Mouse (Mus musculus): Measurements from ENCODE around the gene Hcls1.

DNA sequence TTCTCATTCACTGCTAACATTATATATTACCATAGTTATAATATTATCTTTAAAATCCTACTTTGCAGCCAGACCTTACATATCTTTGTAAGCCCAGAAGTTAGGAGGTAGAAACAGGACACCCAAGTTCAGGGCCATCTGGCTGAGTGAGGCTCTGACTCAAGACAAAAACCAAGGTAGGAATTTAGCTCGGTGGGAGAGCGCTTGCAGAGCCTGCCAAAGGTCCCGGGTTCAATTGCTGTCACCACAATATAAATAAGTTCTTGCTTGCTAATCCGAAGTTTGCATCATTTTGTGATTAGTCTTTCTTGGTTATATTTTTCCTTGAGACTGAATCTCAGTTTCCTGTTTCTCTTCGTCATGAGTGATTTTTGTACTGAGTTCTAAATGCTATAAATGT is 31.6 kb upstream of the Hcls1 start:
- TF ChIP-seq CTCF (IDR thresholded peaks at IDR 0.05; ENCODE audit: borderline replicate concordance, insufficient read depth, low read depth, low read length) (no peak), POLR2A (IDR thresholded peaks at IDR 0.05; ENCODE audit: borderline replicate concordance, insufficient read depth, low read length) (no peak)
